Mouse (Mus musculus): ENCODE data around the gene Pclaf.

Pclaf gene

GRCm38 (mm10) chr9:65890143-65890628 is at the start of gene Pclaf:
TSS of gene Pclaf (plus strand) at chr9:65890237.
- DNase-seq (ENCODE audit: low spot score): peak; percentile 75

GRCm38 (mm10) chr9:65844421-65845165 is 45.4 kb upstream of the Pclaf start:
- no peak for DNase-seq (ENCODE audit: low spot score)

- peak; percentile 53 for DNase-seq (ENCODE audit: low spot score)
These were observed 41.9 kb upstream of the Pclaf start for GRCm38 (mm10) chr9:65848154-65848553.

- no peak for DNase-seq (ENCODE audit: low spot score)
These were observed 39.8 kb upstream of the Pclaf start for GRCm38 (mm10) chr9:65850203-65850602.

GRCm38 (mm10) chr9:65859656-65860055 is 30.4 kb upstream of the Pclaf start:
- DNase-seq (ENCODE audit: low spot score): no peak

GRCm38 (mm10) chr9:65884564-65885315 is 5.3 kb upstream of the Pclaf start:
- DNase-seq (ENCODE audit: low spot score): peak; percentile 91

GRCm38 (mm10) chr9:65891126-65891525 is 1.1 kb downstream of the Pclaf start:
- DNase-seq (ENCODE audit: low spot score): no peak

- no peak for DNase-seq (ENCODE audit: low spot score)
These were observed 6.9 kb downstream of the Pclaf start for GRCm38 (mm10) chr9:65896977-65897376.

- DNase-seq (ENCODE audit: low spot score): no peak
These were observed 12.8 kb downstream of the Pclaf start for GRCm38 (mm10) chr9:65902879-65903278.

GRCm38 (mm10) chr9:65903419-65903818 is 13.4 kb downstream of the Pclaf start:
- DNase-seq (ENCODE audit: low spot score): no peak

GRCm38 (mm10) chr9:65908394-65909300 is 18.6 kb downstream of the Pclaf start, which contains the start of the genes Trip4 and Csnk1g1:
TSS of gene Trip4 (minus strand) at chr9:65908794.
TSS of gene Csnk1g1 (plus strand) at chr9:65908924.
- DNase-seq (ENCODE audit: low spot score): peak; percentile 97

GRCm38 (mm10) chr9:65909301-65909801 is 19.3 kb downstream of the Pclaf start:
- DNase-seq (ENCODE audit: low spot score): peak; percentile 71

GRCm38 (mm10) chr9:65909837-65910236 is 19.8 kb downstream of the Pclaf start:
- no peak for DNase-seq (ENCODE audit: low spot score)

GRCm38 (mm10) chr9:65913976-65914375 is 23.9 kb downstream of the Pclaf start:
- no peak for DNase-seq (ENCODE audit: low spot score)

- no peak for DNase-seq (ENCODE audit: low spot score)
These were observed 27.0 kb downstream of the Pclaf start for GRCm38 (mm10) chr9:65917015-65917414.

- no peak for DNase-seq (ENCODE audit: low spot score)
These were observed 38.4 kb downstream of the Pclaf start for GRCm38 (mm10) chr9:65928456-65928855.

GRCm38 (mm10) chr9:65929826-65930225 is 39.8 kb downstream of the Pclaf start:
- DNase-seq (ENCODE audit: low spot score): no peak

GRCm38 (mm10) chr9:65937566-65937965 is 47.5 kb downstream of the Pclaf start:
- DNase-seq (ENCODE audit: low spot score): no peak

- no peak for DNase-seq (ENCODE audit: low spot score)
These were observed 61.1 kb downstream of the Pclaf start for GRCm38 (mm10) chr9:65951082-65951587.

Data from testis, postnatal 14 days (tissue).